Mouse (Mus musculus): Measurements from ENCODE around the gene Atp1b2. TPM values are rescaled to one million over a fixed set of nuclear protein-coding genes. Genes with fewer than 3 reads are reported as not detected.
A peak's percentile ranks its signal among the peaks of the same experiment; 100 is the strongest.

The Atp1b2 gene
- polyA plus RNA-seq, 1 experiment from 2014 or later, result 12.2 TPM

DNA sequence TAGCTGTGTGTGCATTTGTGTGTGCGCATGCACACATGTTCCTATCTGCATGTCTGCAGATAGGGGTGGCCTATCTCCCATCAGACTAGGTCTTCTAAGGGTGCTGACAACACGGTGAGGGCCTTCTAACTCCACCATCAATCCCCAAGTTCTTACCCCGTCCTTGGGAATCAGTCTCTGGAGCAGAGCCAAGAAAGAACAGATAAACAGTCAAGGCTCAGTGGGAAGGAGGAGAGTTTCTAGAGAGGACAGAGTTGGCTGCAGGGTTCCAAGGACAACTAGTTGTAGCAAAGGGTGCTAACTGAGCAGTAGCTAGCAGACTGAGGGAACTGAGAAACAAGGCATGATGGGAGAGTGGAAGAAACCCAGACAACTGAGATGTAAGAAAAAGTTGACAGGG lies 4.0 kb downstream of the Atp1b2 start:
- Histone ChIP-seq H3K27ac (ENCODE audit: low read depth, low read length) (no peak overlapping the region), H3K27me3 (ENCODE audit: control insufficient read depth, insufficient read depth, low read length) (no peaks in the 10 kb centered on the region), H3K36me3 (ENCODE audit: control insufficient read depth, insufficient read depth, low read length) (no peaks in the 10 kb centered on the region), H3K4me1 (ENCODE audit: control insufficient read depth, insufficient read depth, low read length) (peaks cover 25% of the 10 kb centered on the region), H3K4me2 (no peak overlapping the region), H3K9ac (ENCODE audit: low read length) (no peak overlapping the region), H3K9me3 (ENCODE audit: control insufficient read depth, low read length) (no peaks in the 10 kb centered on the region), H3K4me3 (ENCODE audit: low read depth, low read length) (no peak overlapping the region)
- DNase-seq (ENCODE audit: low spot score, missing footprints), result no peak
- 87% methylated on average over 3 of the region's 3 CpGs for WGBS
- ATAC-seq (ENCODE audit: low FRiP score), result no peak

DNA sequence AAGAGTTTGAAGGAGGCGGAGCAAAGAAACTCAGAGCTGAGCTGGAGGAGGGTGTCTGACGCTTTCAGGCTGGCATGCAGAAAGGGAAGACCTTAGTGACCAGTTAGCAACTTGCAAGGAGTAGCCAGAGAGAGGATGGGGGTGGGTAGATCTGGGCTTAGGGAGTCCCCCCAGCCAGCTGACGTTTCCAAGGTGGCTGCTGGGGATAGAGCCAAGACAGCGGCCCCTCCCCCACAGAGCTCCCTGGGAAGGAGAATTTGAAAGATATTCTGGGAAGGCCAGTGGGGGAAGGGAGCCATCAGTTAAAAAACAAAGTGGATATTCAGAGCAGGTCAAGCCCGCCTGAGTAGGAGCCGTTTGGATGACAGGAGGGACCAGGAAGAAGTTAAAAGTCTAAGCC lies 5.6 kb downstream of the Atp1b2 start:
- peak; percentile 91 for DNase-seq (ENCODE audit: low spot score, missing footprints)
- Histone ChIP-seq H3K4me1 (ENCODE audit: control insufficient read depth, insufficient read depth, low read length) (peaks cover 22% of the 10 kb centered on the region), H3K36me3 (ENCODE audit: control insufficient read depth, insufficient read depth, low read length) (no peaks in the 10 kb centered on the region), H3K9me3 (ENCODE audit: control insufficient read depth, low read length) (no peaks in the 10 kb centered on the region), H3K27me3 (ENCODE audit: control insufficient read depth, insufficient read depth, low read length) (no peaks in the 10 kb centered on the region), H3K4me3 (ENCODE audit: low read depth, low read length) (no peak overlapping the region), H3K4me2 (peak overlapping the region; percentile 25; the same call in 1 of the 2 replicates), H3K27ac (ENCODE audit: low read depth, low read length) (no peak overlapping the region), H3K9ac (ENCODE audit: low read length) (peak overlapping the region; percentile 40)
- 6% methylated on average over 6 of the region's 6 CpGs for WGBS
- no peak for ATAC-seq (ENCODE audit: low FRiP score)

DNA sequence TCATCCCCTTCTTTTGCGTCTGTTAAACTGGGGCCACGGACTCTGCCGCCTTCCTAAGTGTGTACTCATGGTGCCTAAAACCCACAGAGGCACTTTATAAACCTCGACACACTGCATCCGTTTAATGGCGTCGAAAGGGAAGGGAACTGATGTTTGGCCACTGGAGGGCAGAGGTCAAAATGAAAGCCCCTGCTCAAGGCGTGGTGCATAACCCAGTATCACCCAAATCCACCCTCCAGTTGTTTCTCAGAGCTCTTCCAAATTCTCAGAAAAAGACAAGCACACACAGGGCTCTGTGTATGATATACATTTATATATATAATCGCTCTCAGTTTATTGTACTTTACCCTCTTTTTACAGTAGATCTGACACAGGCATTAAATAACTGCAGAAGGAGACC lies 6.3 kb downstream of the Atp1b2 start:
- H3K36me3 ChIP-seq (ENCODE audit: control insufficient read depth, insufficient read depth, low read length), result no peaks in the 10 kb centered on the region
- DNase-seq (ENCODE audit: low spot score, missing footprints), result no peak
- ATAC-seq (ENCODE audit: low FRiP score), result no peak
- H3K9me3 ChIP-seq (ENCODE audit: control insufficient read depth, low read length), result no peaks in the 10 kb centered on the region
- no peak overlapping the region for H3K27ac ChIP-seq (ENCODE audit: low read depth, low read length)
- 9% methylated on average over 9 of the region's 9 CpGs for WGBS
- no peak overlapping the region for H3K4me3 ChIP-seq (ENCODE audit: low read depth, low read length)
- no peaks in the 10 kb centered on the region for H3K27me3 ChIP-seq (ENCODE audit: control insufficient read depth, insufficient read depth, low read length)
- peaks cover 16% of the 10 kb centered on the region for H3K4me1 ChIP-seq (ENCODE audit: control insufficient read depth, insufficient read depth, low read length)
- no peak overlapping the region for H3K4me2 ChIP-seq
- no peak overlapping the region; the same call in 1 of the 2 replicates for H3K9ac ChIP-seq (ENCODE audit: low read length)

DNA sequence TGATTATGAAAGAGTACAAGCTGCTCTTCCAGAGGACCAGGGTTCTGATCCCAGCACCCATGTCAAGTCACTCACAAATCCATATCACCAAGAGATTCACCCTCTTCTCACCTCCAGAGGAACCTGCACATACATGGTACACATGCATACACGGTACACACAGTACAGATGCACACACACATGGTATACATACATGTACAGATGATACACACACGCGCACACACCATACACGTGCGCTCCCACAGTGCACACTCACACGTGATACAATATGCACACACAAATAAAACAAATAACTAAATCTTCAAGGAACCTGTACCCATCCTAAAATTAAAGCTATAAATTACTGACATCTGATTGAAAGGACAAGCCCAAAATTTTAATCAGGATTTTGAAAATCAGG lies 10.9 kb downstream of the Atp1b2 start:
- H3K9me3 ChIP-seq (ENCODE audit: control insufficient read depth, low read length), result no peaks in the 10 kb centered on the region
- H3K27me3 ChIP-seq (ENCODE audit: control insufficient read depth, insufficient read depth, low read length), result no peaks in the 10 kb centered on the region
- H3K9ac ChIP-seq (ENCODE audit: low read length), result no peak overlapping the region
- H3K36me3 ChIP-seq (ENCODE audit: control insufficient read depth, insufficient read depth, low read length), result peaks cover 4% of the 10 kb centered on the region; the same call in 1 of the 2 replicates
- no peak for ATAC-seq (ENCODE audit: low FRiP score)
- no peak overlapping the region for H3K4me2 ChIP-seq
- H3K4me1 ChIP-seq (ENCODE audit: control insufficient read depth, insufficient read depth, low read length), result peaks cover 7% of the 10 kb centered on the region
- no peak overlapping the region for H3K4me3 ChIP-seq (ENCODE audit: low read depth, low read length)
- DNase-seq (ENCODE audit: low spot score, missing footprints), result no peak
- H3K27ac ChIP-seq (ENCODE audit: low read depth, low read length), result no peak overlapping the region
- 98% methylated on average over 6 of the region's 6 CpGs for WGBS

DNA sequence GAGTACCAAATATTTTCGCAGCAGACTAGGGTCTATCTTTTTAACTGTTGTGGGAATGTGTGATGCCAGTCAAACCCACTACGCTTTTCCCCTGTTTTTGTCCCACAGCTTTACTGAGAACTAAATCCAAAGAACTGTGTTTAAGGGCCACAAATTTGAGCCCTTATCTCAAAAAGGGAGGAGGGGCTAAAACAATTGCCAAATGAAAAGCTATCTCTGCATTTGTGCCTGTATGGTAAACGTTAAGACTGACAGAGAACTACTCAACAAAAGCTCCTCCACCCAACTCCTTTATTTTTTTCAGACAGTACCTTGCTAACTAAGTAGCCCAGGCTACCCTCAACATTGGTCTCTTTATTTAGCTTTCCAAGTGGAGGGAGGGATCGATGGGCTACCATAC lies 12.9 kb downstream of the Atp1b2 start:
- H3K36me3 ChIP-seq (ENCODE audit: control insufficient read depth, insufficient read depth, low read length), result peaks cover 14% of the 10 kb centered on the region
- H3K4me2 ChIP-seq, result no peak overlapping the region
- no peaks in the 10 kb centered on the region for H3K27me3 ChIP-seq (ENCODE audit: control insufficient read depth, insufficient read depth, low read length)
- 92% methylated on average over 4 of the region's 4 CpGs for WGBS
- DNase-seq (ENCODE audit: low spot score, missing footprints) (no peak), ATAC-seq (ENCODE audit: low FRiP score) (no peak)
- H3K4me1 ChIP-seq (ENCODE audit: control insufficient read depth, insufficient read depth, low read length), result no peaks in the 10 kb centered on the region
- no peaks in the 10 kb centered on the region for H3K9me3 ChIP-seq (ENCODE audit: control insufficient read depth, low read length)
- H3K9ac ChIP-seq (ENCODE audit: low read length), result no peak overlapping the region
- H3K4me3 ChIP-seq (ENCODE audit: low read depth, low read length), result no peak overlapping the region
- H3K27ac ChIP-seq (ENCODE audit: low read depth, low read length), result no peak overlapping the region

DNA sequence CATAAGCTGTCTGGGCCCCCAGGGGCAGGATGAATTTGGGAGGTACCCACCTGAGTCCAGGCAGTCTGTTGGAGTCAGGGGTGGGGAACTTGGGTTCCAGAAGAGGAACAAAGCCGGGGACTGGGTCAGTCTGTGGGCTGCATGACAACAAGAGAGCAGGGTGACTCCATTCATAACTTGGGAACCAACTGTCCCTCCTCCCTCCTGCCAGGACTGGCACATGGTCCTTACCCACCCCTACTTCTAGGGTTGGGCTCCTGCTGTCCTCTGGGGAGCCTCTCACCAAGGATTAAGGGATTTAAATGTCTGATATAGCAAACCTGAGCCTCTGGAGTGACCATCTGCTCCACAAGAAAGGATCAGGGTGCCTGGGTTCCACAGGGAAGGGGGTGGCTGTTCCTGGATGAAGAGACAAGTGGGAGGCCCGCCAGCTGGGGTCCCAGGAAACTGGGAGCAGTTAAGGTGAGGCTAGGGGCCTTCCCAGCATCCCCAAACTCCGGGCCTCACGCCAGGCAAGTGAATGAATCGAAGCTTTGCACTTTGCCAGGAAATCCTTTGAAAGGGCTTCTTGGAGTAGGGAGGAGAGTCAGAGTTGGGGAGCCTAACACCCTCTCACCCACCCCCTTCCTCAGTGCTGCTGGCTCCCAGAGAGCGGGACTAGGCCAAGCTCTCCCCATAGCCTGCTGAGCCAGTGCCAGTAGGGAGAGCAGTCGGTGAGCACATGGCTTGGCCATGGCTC lies 13.7 kb downstream of the Atp1b2 start:
- Histone ChIP-seq H3K4me2 (no peak overlapping the region), H3K9me3 (ENCODE audit: control insufficient read depth, low read length) (no peaks in the 10 kb centered on the region), H3K4me3 (ENCODE audit: low read depth, low read length) (no peak overlapping the region), H3K9ac (ENCODE audit: low read length) (no peak overlapping the region), H3K4me1 (ENCODE audit: control insufficient read depth, insufficient read depth, low read length) (no peaks in the 10 kb centered on the region), H3K27ac (ENCODE audit: low read depth, low read length) (no peak overlapping the region), H3K27me3 (ENCODE audit: control insufficient read depth, insufficient read depth, low read length) (no peaks in the 10 kb centered on the region), H3K36me3 (ENCODE audit: control insufficient read depth, insufficient read depth, low read length) (peaks cover 14% of the 10 kb centered on the region)
- WGBS, result 78% methylated on average over 7 of the region's 7 CpGs
- ATAC-seq (ENCODE audit: low FRiP score) (no peak), DNase-seq (ENCODE audit: low spot score, missing footprints) (no peak)

DNA sequence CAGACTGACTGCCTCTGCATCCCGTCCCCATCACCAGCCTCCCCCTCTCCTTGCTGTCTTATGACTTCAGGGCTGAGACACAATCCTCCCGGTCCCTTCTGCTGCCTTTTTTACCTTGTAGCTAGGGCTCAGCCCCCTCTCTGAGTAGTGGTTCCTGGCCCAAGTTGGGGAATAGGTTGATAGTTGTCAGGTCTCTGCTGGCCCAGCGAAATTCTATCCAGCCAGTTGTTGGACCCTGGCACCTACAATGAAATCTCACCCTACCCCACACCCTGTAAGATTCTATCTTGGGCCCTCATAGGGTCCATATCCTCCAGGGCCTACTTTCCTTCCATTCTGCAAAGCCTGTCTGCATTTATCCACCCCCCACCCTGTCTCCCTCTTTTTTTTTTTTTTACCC lies 14.3 kb downstream of the Atp1b2 start:
- H3K4me2 ChIP-seq, result no peak overlapping the region
- peaks cover 14% of the 10 kb centered on the region for H3K36me3 ChIP-seq (ENCODE audit: control insufficient read depth, insufficient read depth, low read length)
- H3K27me3 ChIP-seq (ENCODE audit: control insufficient read depth, insufficient read depth, low read length), result no peaks in the 10 kb centered on the region
- ATAC-seq (ENCODE audit: low FRiP score) (no peak), DNase-seq (ENCODE audit: low spot score, missing footprints) (no peak)
- 81% methylated on average over 3 of the region's 3 CpGs for WGBS
- H3K4me1 ChIP-seq (ENCODE audit: control insufficient read depth, insufficient read depth, low read length), result no peaks in the 10 kb centered on the region
- no peaks in the 10 kb centered on the region for H3K9me3 ChIP-seq (ENCODE audit: control insufficient read depth, low read length)
- no peak overlapping the region for H3K4me3 ChIP-seq (ENCODE audit: low read depth, low read length)
- H3K9ac ChIP-seq (ENCODE audit: low read length), result no peak overlapping the region
- H3K27ac ChIP-seq (ENCODE audit: low read depth, low read length), result no peak overlapping the region

DNA sequence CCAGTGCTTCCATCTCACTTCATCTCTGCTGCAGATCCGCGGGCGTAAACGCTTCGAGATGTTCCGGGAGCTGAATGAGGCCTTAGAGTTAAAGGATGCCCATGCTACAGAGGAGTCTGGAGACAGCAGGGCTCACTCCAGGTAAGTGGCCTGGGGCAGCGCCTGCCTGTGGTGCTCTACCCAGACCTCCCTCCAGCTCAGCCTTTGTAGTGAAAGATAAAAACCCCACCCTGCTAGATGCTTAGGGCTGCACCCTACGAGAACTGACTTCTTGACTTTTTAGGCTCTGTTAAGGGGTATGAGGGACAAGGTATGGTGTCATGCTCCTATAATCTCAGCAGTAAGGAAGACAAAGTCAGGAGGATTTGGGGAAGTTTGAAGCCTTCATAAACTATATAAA lies 15.1 kb downstream of the Atp1b2 start:
- WGBS, result 96% methylated on average over 8 of the region's 8 CpGs
- Histone ChIP-seq H3K27me3 (ENCODE audit: control insufficient read depth, insufficient read depth, low read length) (no peaks in the 10 kb centered on the region), H3K4me3 (ENCODE audit: low read depth, low read length) (no peak overlapping the region), H3K36me3 (ENCODE audit: control insufficient read depth, insufficient read depth, low read length) (peaks cover 14% of the 10 kb centered on the region), H3K9me3 (ENCODE audit: control insufficient read depth, low read length) (no peaks in the 10 kb centered on the region), H3K9ac (ENCODE audit: low read length) (no peak overlapping the region), H3K27ac (ENCODE audit: low read depth, low read length) (no peak overlapping the region), H3K4me2 (no peak overlapping the region), H3K4me1 (ENCODE audit: control insufficient read depth, insufficient read depth, low read length) (no peaks in the 10 kb centered on the region)
- no peak for DNase-seq (ENCODE audit: low spot score, missing footprints)
- ATAC-seq (ENCODE audit: low FRiP score), result no peak

DNA sequence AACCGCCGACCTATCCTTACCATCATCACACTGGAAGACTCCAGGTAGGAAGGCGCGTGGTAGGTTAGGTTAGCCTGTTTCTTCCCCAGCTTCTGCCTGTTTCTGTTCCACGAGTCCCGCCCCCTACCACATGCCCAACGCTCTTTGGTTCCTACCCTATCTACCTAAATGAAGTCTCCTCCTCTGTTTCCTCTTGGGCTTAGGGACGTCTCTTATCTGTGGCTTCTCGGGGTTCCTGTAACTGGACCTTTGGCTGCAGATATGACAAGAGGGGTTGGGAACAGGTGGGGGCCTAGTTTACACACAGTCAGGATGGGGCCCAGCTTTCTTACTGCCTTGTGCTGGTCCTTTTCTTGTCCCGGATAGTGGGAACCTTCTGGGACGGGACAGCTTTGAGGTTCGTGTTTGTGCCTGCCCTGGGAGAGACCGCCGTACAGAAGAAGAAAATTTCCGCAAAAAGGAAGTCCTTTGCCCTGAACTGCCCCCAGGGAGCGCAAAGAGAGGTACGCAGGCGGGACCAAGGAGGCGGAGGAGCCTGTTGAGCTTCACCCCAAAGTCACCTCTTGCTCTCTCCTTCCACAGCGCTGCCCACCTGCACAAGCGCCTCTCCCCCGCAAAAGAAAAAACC lies 16.4 kb downstream of the Atp1b2 start:
- no peak for DNase-seq (ENCODE audit: low spot score, missing footprints)
- Histone ChIP-seq H3K36me3 (ENCODE audit: control insufficient read depth, insufficient read depth, low read length) (peaks cover 14% of the 10 kb centered on the region), H3K9ac (ENCODE audit: low read length) (no peak overlapping the region), H3K27ac (ENCODE audit: low read depth, low read length) (no peak overlapping the region), H3K9me3 (ENCODE audit: control insufficient read depth, low read length) (no peaks in the 10 kb centered on the region), H3K4me2 (no peak overlapping the region), H3K27me3 (ENCODE audit: control insufficient read depth, insufficient read depth, low read length) (no peaks in the 10 kb centered on the region), H3K4me1 (ENCODE audit: control insufficient read depth, insufficient read depth, low read length) (no peaks in the 10 kb centered on the region), H3K4me3 (ENCODE audit: low read depth, low read length) (no peak overlapping the region)
- ATAC-seq (ENCODE audit: low FRiP score), result no peak
- WGBS, result 93% methylated on average over 22 of the region's 22 CpGs
